Mouse (Mus musculus) CH12.LX (cell line): ENCODE results near the gene Il16. TPM values are rescaled to one million over a fixed set of nuclear protein-coding genes. Genes with fewer than 3 reads are reported as not detected.

Experiments
- DNase-seq: peaks from one replicate; pipeline ENCODE4 v3.0.0-alpha.2; 2013; ENCODE audit errors: extremely low read depth
- H3K27ac ChIP-seq: 2 replicates; pipeline ENCODE4 v1.5.1; 2012; ENCODE audit warnings: low read depth, mild to moderate bottlenecking, control low read depth, moderate library complexity; ENCODE audit not compliant: insufficient read depth
- H3K27me3 ChIP-seq: replicated peaks from 2 replicates; pipeline ENCODE3; 2012; ENCODE audit warnings: inconsistent platforms
- H3K36me3 ChIP-seq, 2 experiments: replicated peaks in 1 of 2; 2 replicates each; pipeline versions ENCODE3 to v1.6.1; 2012; ENCODE audit warnings: inconsistent platforms in 1 of 2, low read length in 1 of 2, mild to moderate bottlenecking in 1 of 2, mixed read lengths in 1 of 2, moderate library complexity in 1 of 2; ENCODE audit not compliant: control insufficient read depth in 1 of 2, insufficient read depth in 1 of 2
- H3K4me1 ChIP-seq, 2 experiments: 2 replicates each; pipeline ENCODE4 v1.6.1; 2012; ENCODE audit warnings: inconsistent platforms in 1 of 2, moderate library complexity in 1 of 2; ENCODE audit not compliant: insufficient read depth in 2 of 2, control insufficient read depth in 1 of 2
- H3K4me2 ChIP-seq: 2 replicates; pipeline ENCODE4 v1.6.1; 2012; ENCODE audit warnings: low read depth, mild to moderate bottlenecking, control low read depth; ENCODE audit not compliant: poor library complexity, insufficient read depth, severe bottlenecking
- H3K4me3 ChIP-seq, 3 experiments: fragments of 150-350 bp in 1 of 3; sonication (generic) in 1 of 3; replicated peaks in 1 of 3; 2 replicates each; pipeline versions ENCODE3 to v1.5.1; 2011 to 2012; ENCODE audit warnings: low read depth in 2 of 3, low read length in 2 of 3, mild to moderate bottlenecking in 2 of 3, moderate library complexity in 2 of 3, control low read depth in 1 of 3, improper control_type of control experiment in 1 of 3, inconsistent platforms in 1 of 3, mixed read lengths in 1 of 3; ENCODE audit not compliant: poor library complexity in 1 of 3
- H3K79me2 ChIP-seq: replicated peaks from 2 replicates; pipeline ENCODE4 v1.6.1; 2012; ENCODE audit warnings: mild to moderate bottlenecking, moderate library complexity; ENCODE audit not compliant: control insufficient read depth, poor library complexity, insufficient read depth, severe bottlenecking; ENCODE audit errors: extremely low read depth
- H3K9ac ChIP-seq: 2 replicates; pipeline ENCODE4 v1.6.1; 2012; ENCODE audit warnings: low read depth, mild to moderate bottlenecking, control low read depth, moderate library complexity; ENCODE audit not compliant: insufficient read depth
- H3K9me3 ChIP-seq: replicated peaks from 2 replicates; pipeline ENCODE3; 2012; ENCODE audit warnings: low read length, inconsistent platforms, mixed read lengths
- CHD2 ChIP-seq: IDR thresholded peaks from 2 replicates; pipeline ENCODE4 v1.6.1; 2011; ENCODE audit warnings: low read length, improper control_type of control experiment
- CTCF ChIP-seq, 2 experiments: IDR thresholded peaks in 1 of 2; conservative IDR thresholded peaks in 1 of 2; 2 replicates each; pipeline ENCODE4 v1.5.1; 2011 to 2012; ENCODE audit warnings: low read depth in 2 of 2, low read length in 2 of 2, improper control_type of control experiment in 1 of 2, inconsistent platforms in 1 of 2, mild to moderate bottlenecking in 1 of 2, moderate library complexity in 1 of 2
- ELF1 ChIP-seq: IDR thresholded peaks from 2 replicates; pipeline ENCODE4 v1.6.1; 2014; ENCODE audit warnings: low read depth, mild to moderate bottlenecking, inconsistent platforms, low read length, improper control_type of control experiment
- EP300 ChIP-seq: IDR thresholded peaks from 2 replicates; pipeline ENCODE4 v1.6.1; 2011; ENCODE audit warnings: low read length, improper control_type of control experiment
- ETS1 ChIP-seq: conservative IDR thresholded peaks from 2 replicates; pipeline ENCODE4 v1.6.1; 2012; ENCODE audit warnings: low read depth, mild to moderate bottlenecking, inconsistent platforms, low read length, improper control_type of control experiment, moderate library complexity
- GABPA ChIP-seq: IDR thresholded peaks from 2 replicates; pipeline ENCODE4 v1.6.1; 2012; ENCODE audit warnings: low read depth, low read length, improper control_type of control experiment, inconsistent platforms; ENCODE audit not compliant: insufficient replicate concordance
- IRF4 ChIP-seq: IDR thresholded peaks from 2 replicates; pipeline ENCODE4 v1.6.1; 2014; ENCODE audit warnings: low read depth, mild to moderate bottlenecking, inconsistent platforms, low read length, improper control_type of control experiment
- JUND ChIP-seq: conservative IDR thresholded peaks from 2 replicates; pipeline ENCODE4 v1.6.1; 2011; ENCODE audit warnings: low read depth, low read length, improper control_type of control experiment
- MAX ChIP-seq: IDR thresholded peaks from 2 replicates; pipeline ENCODE4 v1.6.1; 2011; ENCODE audit warnings: low read length, improper control_type of control experiment
- MAZ ChIP-seq: IDR thresholded peaks from 2 replicates; pipeline ENCODE4 v1.6.1; 2012; ENCODE audit warnings: low read depth, mild to moderate bottlenecking, inconsistent platforms, low read length, improper control_type of control experiment, moderate library complexity
- MEF2A ChIP-seq: IDR thresholded peaks from 2 replicates; pipeline ENCODE4 v1.6.1; 2014; ENCODE audit warnings: low read depth, mild to moderate bottlenecking, inconsistent platforms, low read length, improper control_type of control experiment, borderline replicate concordance
- NRF1 ChIP-seq: IDR thresholded peaks from 2 replicates; pipeline ENCODE4 v1.6.1; 2014; ENCODE audit warnings: low read depth, mild to moderate bottlenecking, inconsistent platforms, low read length, improper control_type of control experiment, moderate library complexity
- POLR2A ChIP-seq: IDR thresholded peaks from 2 replicates; pipeline ENCODE4 v1.6.1; 2011; ENCODE audit warnings: low read depth, mild to moderate bottlenecking, improper control_type of control experiment, low read length
- SIN3A ChIP-seq: IDR thresholded peaks from 2 replicates; pipeline ENCODE4 v1.6.1; 2012; ENCODE audit warnings: low read length, improper control_type of control experiment, inconsistent platforms
- TBP ChIP-seq: conservative IDR thresholded peaks from 2 replicates; pipeline ENCODE4 v1.6.1; 2011; ENCODE audit warnings: low read depth, low read length, improper control_type of control experiment
- TCF12 ChIP-seq: IDR thresholded peaks from 2 replicates; pipeline ENCODE4 v1.6.1; 2014; ENCODE audit warnings: low read depth, mild to moderate bottlenecking, inconsistent platforms, low read length, improper control_type of control experiment
- UBTF ChIP-seq: IDR thresholded peaks from 2 replicates; pipeline ENCODE4 v1.6.1; 2012; ENCODE audit warnings: low read depth, mild to moderate bottlenecking, inconsistent platforms, low read length, improper control_type of control experiment, moderate library complexity
- USF1 ChIP-seq: IDR thresholded peaks from 2 replicates; pipeline ENCODE4 v1.6.1; 2014; ENCODE audit warnings: low read depth, mild to moderate bottlenecking, inconsistent platforms, low read length, improper control_type of control experiment
- ZC3H11A ChIP-seq: IDR thresholded peaks from 2 replicates; pipeline ENCODE4 v1.6.1; 2012; ENCODE audit warnings: low read depth, mild to moderate bottlenecking, inconsistent platforms, low read length, improper control_type of control experiment
- ZKSCAN1 ChIP-seq: IDR thresholded peaks from 2 replicates; pipeline ENCODE4 v1.6.1; 2012; ENCODE audit warnings: low read depth, inconsistent platforms, low read length, improper control_type of control experiment, borderline replicate concordance
- ZMIZ1 ChIP-seq: IDR thresholded peaks from 2 replicates; pipeline ENCODE4 v1.6.1; 2012; ENCODE audit warnings: low read depth, mild to moderate bottlenecking, inconsistent platforms, low read length, improper control_type of control experiment
- dilution Hi-C: fragments of 300-500 bp; cut with MboI; formaldehyde crosslinking; loops from 2 replicates; pipeline ENCODE4 v1.14.3; 2020; ENCODE audit warnings: low sequenced_read_pairs; ENCODE audit not compliant: extremely low pct_unique_long_range_greater_than_20kb, extremely low pct_ligation_motif_present
- in situ Hi-C: fragments of 300-500 bp; cut with MboI; formaldehyde crosslinking; loops from 3 replicates; pipeline ENCODE4 v1.14.3; 2019; ENCODE audit warnings: low sequenced_read_pairs, low pct_ligation_motif_present, low pct_unique_long_range_greater_than_20kb, mixed read lengths
- polyA plus RNA-seq: library from polyadenylated mRNA; unstranded; fragments of >175 nt; gene quantifications from 2 replicates; pipeline ENCODE4 v1.2.1, GENCODE M21; 2012; ENCODE audit warnings: low read depth; ENCODE audit not compliant: insufficient read length
- total RNA-seq, 2 experiments: library from RNA; depleted of rRNA; stranded (reverse); fragments of 300-350 nt in 1 of 2; fragments of >200 nt in 1 of 2; gene quantifications; 2 replicates each; pipeline ENCODE4 v1.2.3; 2012 to 2014

Il16 gene
- total and polyA plus RNA-seq, 3 experiments, result 39.8 to 62.1 (median 55.5) TPM

- Histone ChIP-seq H3K27me3 (no peaks in the 10 kb centered on the region), H3K4me2 (no peak overlapping the region), H3K36me3 (no peaks in the 10 kb centered on the region), H3K79me2 (no peaks in the 10 kb centered on the region), H3K9me3 (peaks cover 7% of the 10 kb centered on the region), H3K4me1 (peaks cover 0 to 11% of the 10 kb centered on the region in 2 experiments; a peak in 2 of 4 replicates), H3K9ac (no peak overlapping the region), H3K4me3 (no peak overlapping the region), H3K27ac (no peak overlapping the region)
- in situ Hi-C loops, result no loop called here
- TF ChIP-seq IRF4, result no peak
- TF ChIP-seq MAX, result no peak
- TF ChIP-seq TBP, result no peak
- no peak for TF ChIP-seq UBTF
- TF ChIP-seq ELF1, result no peak
- no peak for TF ChIP-seq CHD2
- no peak for DNase-seq
- dilution Hi-C loops, result no loop called here
These were observed 67.0 kb downstream of the Il16 start for GRCm38 (mm10) chr7:83678506-83678905.

- Histone ChIP-seq H3K4me1 (peaks cover 0 to 11% of the 10 kb centered on the region in 2 experiments; a peak in 2 of 4 replicates), H3K79me2 (no peaks in the 10 kb centered on the region), H3K27ac (no peak overlapping the region), H3K9me3 (peaks cover 7% of the 10 kb centered on the region), H3K4me2 (no peak overlapping the region), H3K36me3 (no peaks in the 10 kb centered on the region), H3K27me3 (no peaks in the 10 kb centered on the region), H3K4me3 (no peak overlapping the region), H3K9ac (no peak overlapping the region)
- no peak for DNase-seq
- in situ Hi-C loops, result no loop called here
- TF ChIP-seq JUND (no peak), TCF12 (no peak), CTCF (conservative IDR thresholded peaks at IDR 0.05 in 1 of 2, IDR thresholded peaks at IDR 0.05 in 1 of 2; ENCODE audit: low read depth in 2 of 2, low read length in 2 of 2) (no peak), EP300 (no peak), NRF1 (no peak), MAZ (no peak), ZKSCAN1 (no peak), ZC3H11A (no peak), POLR2A (no peak), GABPA (no peak), MEF2A (no peak), SIN3A (no peak), USF1 (no peak), ETS1 (no peak), ZMIZ1 (no peak)
- dilution Hi-C loops, result no loop called here
These were observed 68.2 kb downstream of the Il16 start for GRCm38 (mm10) chr7:83677296-83677695.
